Comparison of ENCODE assay signal across 9 mouse cellular contexts in genomic region chr3:36137560-36137959, GRCm38 (mm10). TPM values are rescaled to one million over a fixed set of nuclear protein-coding genes. Genes with fewer than 3 reads are reported as not detected.
DNase-seq lines count a peak whose midpoint lies in the region; ATAC-seq and TF ChIP-seq lines count a peak whose summit lies in the region.
"Had no signal": no experiment of that assay in that cellular context is flagged by ENCODE, and none has a peak within 500 bp of the region (broad histone marks: within the 10 kb centered on the region; RNA-seq: fewer than 3 reads in every experiment).

No protein-coding gene starts in this region.

- H3K9me3 ChIP-seq in forebrain, embryonic 14.5 days (replicated peaks; ENCODE audit: control insufficient read depth, low read length), result no peaks in the 10 kb centered on the region
- no peaks in the 10 kb centered on the region for H3K9me3 ChIP-seq in forebrain, embryonic 13.5 days (replicated peaks)
- no peaks in the 10 kb centered on the region for H3K9me3 ChIP-seq in midbrain, postnatal 0 days (ENCODE audit: low read length)
- H3K9me3 ChIP-seq in midbrain, embryonic 13.5 days, result no peaks in the 10 kb centered on the region
- H3K9me3 ChIP-seq in embryonic facial prominence, embryonic 14.5 days (ENCODE audit: control insufficient read depth, low read length), result no peaks in the 10 kb centered on the region
- H3K9me3 ChIP-seq: liver, embryonic 15.5 days had no signal

- H3K27me3 ChIP-seq in forebrain, embryonic 14.5 days (replicated peaks; ENCODE audit: control insufficient read depth, insufficient read depth, low read length), result no peaks in the 10 kb centered on the region
- H3K27me3 ChIP-seq in forebrain, embryonic 13.5 days, result no peaks in the 10 kb centered on the region
- H3K27me3 ChIP-seq in midbrain, postnatal 0 days (ENCODE audit: insufficient read depth, low read length), result no peaks in the 10 kb centered on the region
- no peaks in the 10 kb centered on the region for H3K27me3 ChIP-seq in midbrain, embryonic 13.5 days
- H3K27me3 ChIP-seq in embryonic facial prominence, embryonic 14.5 days (replicated peaks; ENCODE audit: control insufficient read depth, insufficient read depth, low read length), result no peaks in the 10 kb centered on the region
- H3K27me3 ChIP-seq in splenic B cell, adult 2 months (ENCODE audit: control insufficient read depth, insufficient read depth, low read length, poor library complexity, severe bottlenecking), result no peaks in the 10 kb centered on the region
- H3K27me3 ChIP-seq: liver, embryonic 15.5 days had no signal

- no peak overlapping the region for H3K4me2 ChIP-seq in forebrain, embryonic 14.5 days (ENCODE audit: low read length)
- H3K4me2 ChIP-seq in forebrain, embryonic 13.5 days, result no peak overlapping the region
- no peak overlapping the region for H3K4me2 ChIP-seq in midbrain, postnatal 0 days (ENCODE audit: low read depth, low read length, poor library complexity, severe bottlenecking)
- no peak overlapping the region for H3K4me2 ChIP-seq in midbrain, embryonic 13.5 days (replicated peaks)
- no peak overlapping the region for H3K4me2 ChIP-seq in embryonic facial prominence, embryonic 14.5 days (ENCODE audit: low read depth, low read length)
- H3K4me2 ChIP-seq: liver, embryonic 15.5 days had no signal

- TF ChIP-seq CTCF in midbrain, postnatal 0 days (IDR thresholded peaks at IDR 0.05), result peak; percentile 42

- H3K36me3 ChIP-seq in forebrain, embryonic 14.5 days (ENCODE audit: control insufficient read depth, insufficient read depth, low read length), result no peaks in the 10 kb centered on the region
- H3K36me3 ChIP-seq in forebrain, embryonic 13.5 days (ENCODE audit: poor library complexity, severe bottlenecking), result no peaks in the 10 kb centered on the region
- no peaks in the 10 kb centered on the region for H3K36me3 ChIP-seq in midbrain, postnatal 0 days (ENCODE audit: insufficient read depth, low read length)
- no peaks in the 10 kb centered on the region for H3K36me3 ChIP-seq in midbrain, embryonic 13.5 days
- no peaks in the 10 kb centered on the region for H3K36me3 ChIP-seq in embryonic facial prominence, embryonic 14.5 days (ENCODE audit: control insufficient read depth, insufficient read depth, low read length)
- no peaks in the 10 kb centered on the region for H3K36me3 ChIP-seq in splenic B cell, adult 2 months (ENCODE audit: control insufficient read depth, insufficient read depth, low read length, poor library complexity, severe bottlenecking)
- H3K36me3 ChIP-seq: liver, embryonic 15.5 days had no signal

- 47% methylated on average over 2 of the region's 2 CpGs for WGBS in forebrain, embryonic 14.5 days
- WGBS in forebrain, embryonic 13.5 days, result 58% methylated on average over 2 of the region's 2 CpGs
- 62% methylated on average over 2 of the region's 2 CpGs for WGBS in midbrain, postnatal 0 days
- WGBS in midbrain, embryonic 13.5 days, result 64% methylated on average over 2 of the region's 2 CpGs
- WGBS in embryonic facial prominence, embryonic 14.5 days, result 37% methylated on average over 2 of the region's 2 CpGs

- no peak overlapping the region for H3K27ac ChIP-seq in forebrain, embryonic 14.5 days (ENCODE audit: low read depth, low read length)
- H3K27ac ChIP-seq in forebrain, embryonic 13.5 days, result no peak overlapping the region
- no peak overlapping the region for H3K27ac ChIP-seq in midbrain, postnatal 0 days (ENCODE audit: low read depth, low read length)
- H3K27ac ChIP-seq in midbrain, embryonic 13.5 days, result no peak overlapping the region
- H3K27ac ChIP-seq in embryonic facial prominence, embryonic 14.5 days (replicated peaks; ENCODE audit: low read depth, low read length), result no peak overlapping the region
- H3K27ac ChIP-seq: liver, embryonic 15.5 days had no signal

- no peaks in the 10 kb centered on the region for H3K4me1 ChIP-seq in forebrain, embryonic 14.5 days (ENCODE audit: control insufficient read depth, insufficient read depth, low read length)
- H3K4me1 ChIP-seq in forebrain, embryonic 13.5 days, result no peaks in the 10 kb centered on the region
- H3K4me1 ChIP-seq in midbrain, postnatal 0 days (ENCODE audit: insufficient read depth, low read length), result no peaks in the 10 kb centered on the region
- no peaks in the 10 kb centered on the region for H3K4me1 ChIP-seq in midbrain, embryonic 13.5 days (replicated peaks)
- H3K4me1 ChIP-seq in embryonic facial prominence, embryonic 14.5 days (ENCODE audit: control insufficient read depth, insufficient read depth, low read length), result no peaks in the 10 kb centered on the region
- H3K4me1 ChIP-seq: liver, embryonic 15.5 days had no signal

- no peak overlapping the region for H3K4me3 ChIP-seq in forebrain, embryonic 14.5 days (ENCODE audit: low read depth, low read length)
- H3K4me3 ChIP-seq in forebrain, embryonic 13.5 days, result no peak overlapping the region
- no peak overlapping the region for H3K4me3 ChIP-seq in midbrain, postnatal 0 days (ENCODE audit: low read depth, low read length)
- no peak overlapping the region for H3K4me3 ChIP-seq in midbrain, embryonic 13.5 days (replicated peaks)
- no peak overlapping the region for H3K4me3 ChIP-seq in embryonic facial prominence, embryonic 14.5 days (ENCODE audit: low read depth, low read length)
- H3K4me3 ChIP-seq: liver, embryonic 15.5 days had no signal

- peak; percentile 69 for DNase-seq in forebrain, embryonic 14.5 days (ENCODE audit: low spot score)
- DNase-seq in midbrain, postnatal 0 days (ENCODE audit: low spot score), result peak; percentile 52
- DNase-seq in embryonic facial prominence, embryonic 14.5 days (ENCODE audit: low spot score), result peak; percentile 47
- DNase-seq in splenic B cell, adult 2 months (ENCODE audit: low read depth, low spot score), result peak; percentile 76
- no peak for DNase-seq in urinary bladder, postnatal 36 days (ENCODE audit: low spot score in 2 of 2)
- DNase-seq in layer of hippocampus, postnatal 10 days (ENCODE audit: low spot score in 2 of 2), result no peak

- H3K9ac ChIP-seq in forebrain, embryonic 14.5 days (ENCODE audit: low read length), result no peak overlapping the region
- H3K9ac ChIP-seq in forebrain, embryonic 13.5 days, result no peak overlapping the region
- H3K9ac ChIP-seq in midbrain, postnatal 0 days (replicated peaks; ENCODE audit: low read length, poor library complexity, severe bottlenecking), result no peak overlapping the region
- H3K9ac ChIP-seq in midbrain, embryonic 13.5 days (replicated peaks), result no peak overlapping the region
- no peak overlapping the region for H3K9ac ChIP-seq in embryonic facial prominence, embryonic 14.5 days (ENCODE audit: low read depth, low read length)
- H3K9ac ChIP-seq: liver, embryonic 15.5 days had no signal

- no peak for ATAC-seq in forebrain, embryonic 14.5 days
- ATAC-seq in forebrain, embryonic 13.5 days, result no peak
- no peak for ATAC-seq in midbrain, postnatal 0 days (ENCODE audit: low FRiP score)
- no peak for ATAC-seq in midbrain, embryonic 13.5 days
- ATAC-seq in embryonic facial prominence, embryonic 14.5 days (ENCODE audit: low read depth), result no peak

RNA-seq across cellular contexts. Expression of gene D3Ertd254e, which starts 13.3 kb away (rescaled TPM):
- polyA plus RNA-seq in forebrain, embryonic 14.5 days (2014; fragmentation: Nextera tagmentation; extraction: Ambion mirVana), result 12.2 and 15.9 TPM in 2 replicates
- 10.6 and 12.3 TPM in 2 replicates for polyA plus RNA-seq in forebrain, embryonic 13.5 days (2015; fragmentation: Nextera tagmentation; extraction: Ambion mirVana)
- total RNA-seq in midbrain, postnatal 0 days (2014; rRNA removed), result 23.1 and 23.4 TPM in 2 replicates
- polyA plus RNA-seq in midbrain, postnatal 0 days (2015; fragmentation: Nextera tagmentation; extraction: Ambion mirVana), result 12.5 and 12.6 TPM in 2 replicates
- polyA plus RNA-seq in midbrain, embryonic 13.5 days (2015; fragmentation: Nextera tagmentation; extraction: Ambion mirVana), result 11.6 and 13.9 TPM in 2 replicates
- 7.1 and 8.4 TPM in 2 replicates for polyA plus RNA-seq in embryonic facial prominence, embryonic 14.5 days (2014; fragmentation: Nextera tagmentation; extraction: Ambion mirVana)
- total RNA-seq in layer of hippocampus, postnatal 10 days (2021), result 10 to 100 TPM; 17.6 to 18.6 TPM

Comparison
In these comparisons a context has a peak if more than half of its experiments do, and no peak if none do; other contexts are left out.
1. DNase-seq: peak in forebrain, embryonic 14.5 days (single experiment), midbrain, postnatal 0 days (single experiment), embryonic facial prominence, embryonic 14.5 days (single experiment) and splenic B cell, adult 2 months (single experiment); none in urinary bladder, postnatal 36 days (0 of 2) and layer of hippocampus, postnatal 10 days (0 of 2).